Mouse (Mus musculus) retina, postnatal 1 day (tissue): ENCODE results near the gene Zfp652.
"Not testable (repeated sequence)": the region's sequence is repeated elsewhere in the genome, so short reads cannot be mapped to it uniquely, and the experiment has no call there.

Experiments
- DNase-seq: peaks from one replicate; pipeline ENCODE4 v3.0.0-alpha.2; 2012

Zfp652 gene

DNA sequence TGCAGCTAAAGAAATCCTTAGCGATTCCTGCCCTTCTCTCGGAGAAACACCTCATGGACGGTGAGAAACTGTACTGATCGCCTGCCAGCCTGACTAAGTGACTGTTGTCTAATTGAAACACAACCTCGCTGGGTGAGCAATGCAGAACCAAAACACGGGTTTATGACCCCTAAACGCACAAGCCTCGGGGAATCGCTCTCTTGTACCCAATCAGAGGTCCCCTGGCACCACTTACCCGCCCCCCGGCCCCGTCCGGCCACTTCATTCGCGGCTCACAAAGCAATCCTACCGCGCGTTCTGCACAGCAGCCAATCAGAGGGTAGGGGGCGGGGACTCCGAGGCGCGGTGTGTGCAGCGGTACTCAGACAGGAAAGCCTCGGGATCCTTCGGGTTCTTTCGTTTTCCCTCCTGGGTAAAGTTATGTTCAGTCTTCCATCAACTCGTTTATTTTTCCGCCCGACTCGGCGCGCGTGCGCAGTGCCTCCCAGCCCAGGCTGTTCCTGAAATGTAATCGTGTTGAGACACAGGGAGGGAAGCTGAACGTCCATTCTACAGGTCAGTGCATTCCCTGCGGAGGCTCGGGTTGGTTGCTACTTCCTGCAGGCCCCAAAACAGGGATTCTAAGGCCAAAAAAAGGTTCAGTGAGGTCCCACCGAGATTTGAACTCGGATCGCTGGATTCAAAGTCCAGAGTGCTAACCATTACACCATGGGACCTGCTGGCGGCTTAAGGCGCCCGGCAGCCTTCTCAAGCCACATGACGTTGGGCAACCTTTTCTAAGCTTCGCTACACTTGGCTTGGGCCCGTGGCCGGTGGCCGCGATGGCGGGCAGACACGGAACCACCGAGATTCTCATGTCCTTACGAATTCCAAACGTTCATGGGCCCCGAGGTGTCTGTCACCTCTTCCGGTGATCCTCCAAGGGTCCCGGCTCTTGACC, 146.3 kb downstream of the Zfp652 start:
- DNase-seq: peak; percentile 99

DNA sequence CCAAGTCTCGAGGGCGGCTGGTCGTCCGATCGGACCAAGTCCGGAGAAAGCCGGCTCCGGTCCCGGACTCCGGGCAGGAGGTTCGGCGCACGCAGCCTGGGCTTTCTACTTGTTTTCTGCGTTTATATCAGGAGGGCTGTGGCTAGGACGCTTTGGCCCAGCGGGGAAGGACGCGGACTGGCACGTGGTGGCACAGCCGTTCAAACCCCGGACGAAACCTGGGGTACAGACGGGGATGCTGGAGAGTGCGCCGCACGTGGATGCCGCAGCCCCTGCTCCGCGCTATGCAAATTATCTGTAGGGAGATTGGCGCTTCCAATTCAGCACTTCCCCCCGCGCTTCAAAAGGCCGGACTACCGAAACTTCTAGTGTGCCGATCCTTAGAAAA, 147.0 kb downstream of the Zfp652 start:
- peak; percentile 80 for DNase-seq

DNA sequence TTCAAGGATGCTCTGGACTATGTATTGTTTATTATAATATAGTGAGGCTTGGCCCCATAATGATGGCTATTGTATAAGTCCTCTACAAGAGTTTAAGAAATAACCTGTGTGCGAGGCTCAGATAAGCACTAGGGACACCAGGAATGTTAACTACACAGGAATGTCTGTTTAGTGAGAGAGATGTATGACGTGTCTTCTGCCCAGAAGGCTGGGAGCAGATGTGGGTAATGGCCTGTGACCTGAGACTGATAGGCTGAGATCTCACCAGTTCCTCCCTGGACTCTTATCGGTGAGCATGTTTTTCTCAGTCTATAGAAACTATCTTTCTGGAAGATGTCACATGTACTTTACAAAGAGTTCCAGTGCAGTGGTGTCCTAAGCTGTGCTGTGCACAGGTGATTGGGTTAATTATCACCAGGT, 147.6 kb downstream of the Zfp652 start:
- DNase-seq: no peak

DNA sequence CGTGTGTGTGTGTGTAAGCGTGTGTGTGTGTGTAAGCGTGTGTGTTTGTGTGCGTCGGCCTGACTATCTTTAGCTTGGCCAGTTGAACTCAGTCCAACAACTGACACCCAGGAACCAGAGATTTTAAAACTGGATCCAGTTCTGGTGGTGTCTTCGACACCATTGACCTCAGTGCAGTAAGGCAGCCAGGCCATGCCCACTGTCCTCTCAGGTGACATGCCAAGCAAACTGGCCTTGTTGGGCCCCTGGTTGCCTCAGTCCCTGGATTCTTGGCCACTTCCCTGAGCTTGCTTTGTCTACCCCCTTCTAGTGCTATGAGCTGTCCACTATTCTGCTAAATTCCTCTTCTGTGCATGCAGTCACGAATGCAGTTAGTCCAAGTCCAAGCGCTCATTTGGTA, 148.9 kb downstream of the Zfp652 start:
- DNase-seq: no peak

DNA sequence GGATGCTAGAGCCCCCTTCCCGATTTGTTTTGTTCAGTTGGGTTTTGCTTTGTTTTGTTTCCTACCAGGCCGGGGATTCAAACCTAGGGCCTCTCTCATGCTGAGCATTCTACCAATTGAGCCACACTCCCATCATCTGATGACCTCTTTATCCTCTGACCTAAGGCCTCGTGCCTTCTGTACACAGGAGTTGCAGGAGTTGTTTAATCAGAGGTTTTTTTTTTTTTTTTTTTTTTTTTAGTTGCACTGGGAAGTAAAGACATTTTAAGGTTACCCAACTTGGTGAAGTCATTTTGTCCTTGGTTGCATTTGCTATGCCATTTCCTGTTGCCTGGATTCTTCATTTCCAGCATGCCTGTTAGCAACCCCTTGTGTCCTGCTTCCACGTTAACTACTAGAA, 157.0 kb downstream of the Zfp652 start:
- DNase-seq: no peak

DNA sequence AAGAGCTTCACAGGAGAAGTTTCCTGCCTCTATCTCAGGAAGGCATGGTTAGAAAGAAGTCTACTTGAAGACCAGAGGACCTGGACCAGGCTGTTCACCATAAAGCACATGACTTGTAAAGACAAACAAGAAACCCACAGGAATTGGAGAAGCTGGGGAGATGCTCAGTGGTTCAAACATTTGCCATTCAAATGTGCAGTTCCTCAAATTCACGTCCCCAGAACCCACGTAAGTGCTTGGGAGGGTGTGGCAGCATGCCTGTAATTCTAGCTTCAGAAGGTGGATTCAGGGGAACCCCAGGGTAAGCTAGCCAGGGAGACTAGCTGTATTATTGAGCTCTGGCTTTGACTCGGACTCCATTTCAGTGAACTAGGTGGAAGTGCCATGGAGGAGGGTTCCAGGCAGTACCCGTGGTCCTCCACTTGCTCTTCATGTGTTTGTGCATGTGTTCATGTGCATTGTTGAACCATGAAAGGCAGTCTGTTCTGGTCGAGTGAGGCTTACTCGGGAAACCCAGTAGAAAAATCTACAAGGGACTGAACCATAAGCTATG, 157.5 kb downstream of the Zfp652 start:
- DNase-seq: no peak

DNA sequence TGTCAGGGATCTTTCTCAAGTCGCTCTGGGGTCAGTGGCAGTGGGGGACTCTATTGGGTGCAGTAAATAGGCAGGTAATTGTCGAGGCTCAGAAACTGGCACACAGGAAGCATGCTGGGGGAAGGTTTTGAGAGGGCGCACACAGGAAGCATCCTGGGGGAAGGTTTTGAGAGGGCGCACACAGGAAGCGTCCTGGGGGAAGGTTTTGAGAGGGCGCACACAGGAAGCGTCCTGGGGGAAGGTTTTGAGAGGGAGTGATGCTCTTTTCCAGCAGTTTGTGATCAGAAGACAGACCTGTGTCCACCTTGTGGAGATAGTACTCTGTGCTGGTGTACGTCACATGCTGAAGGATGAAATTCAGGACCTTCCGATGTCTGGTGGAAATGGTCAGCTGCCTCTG, 163.3 kb downstream of the Zfp652 start:
- DNase-seq: peak; percentile 28

DNA sequence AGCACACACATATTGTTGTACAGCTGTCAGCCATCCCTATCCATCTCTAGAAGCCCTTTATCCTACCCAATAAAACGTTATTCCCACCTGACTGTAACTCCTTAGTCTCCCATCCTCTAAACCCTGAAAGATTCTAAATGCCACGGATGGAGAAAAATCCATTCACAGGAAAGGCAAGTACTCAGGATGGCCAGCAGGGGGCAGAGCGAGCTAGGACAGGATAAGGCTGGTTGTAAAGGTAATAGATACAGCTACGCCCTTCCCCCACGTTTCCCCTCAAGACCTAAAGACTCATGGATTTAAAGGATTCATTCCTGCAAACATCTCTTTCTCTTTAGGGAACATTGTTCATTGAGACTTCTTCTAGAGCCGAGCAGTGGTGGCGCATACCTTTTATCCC, 163.8 kb downstream of the Zfp652 start:
- peak; percentile 82 for DNase-seq

DNA sequence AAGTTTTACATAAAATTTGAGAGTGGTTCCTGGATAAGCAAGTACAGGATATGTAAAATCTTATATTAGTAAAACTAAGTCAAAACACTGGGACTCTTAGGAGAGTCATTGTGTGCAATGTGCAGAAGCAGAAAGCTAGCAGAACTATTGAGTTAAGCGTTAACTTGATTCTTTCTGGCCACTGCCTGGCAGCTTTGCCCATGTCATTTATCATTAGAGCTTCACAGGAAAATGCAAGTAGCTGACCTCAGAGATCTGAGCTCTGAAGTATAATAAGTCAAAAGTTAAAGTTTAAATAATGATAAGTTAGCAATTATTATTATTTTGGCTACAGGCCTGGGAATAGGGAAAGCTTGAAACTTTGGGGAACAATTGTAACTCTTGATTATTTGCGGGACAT, 167.4 kb downstream of the Zfp652 start:
- DNase-seq: not testable (repeated sequence)
